Mouse (Mus musculus) right cerebral cortex, adult 2 months (tissue): ENCODE data around the gene Fam169a.

Experiments used
- DNase-seq, 2 experiments: peaks; one replicate each; pipeline ENCODE4 v3.0.0; 2021 to 2022; ENCODE audit warnings: low spot score in 2 of 2

Gene Fam169a

DNA sequence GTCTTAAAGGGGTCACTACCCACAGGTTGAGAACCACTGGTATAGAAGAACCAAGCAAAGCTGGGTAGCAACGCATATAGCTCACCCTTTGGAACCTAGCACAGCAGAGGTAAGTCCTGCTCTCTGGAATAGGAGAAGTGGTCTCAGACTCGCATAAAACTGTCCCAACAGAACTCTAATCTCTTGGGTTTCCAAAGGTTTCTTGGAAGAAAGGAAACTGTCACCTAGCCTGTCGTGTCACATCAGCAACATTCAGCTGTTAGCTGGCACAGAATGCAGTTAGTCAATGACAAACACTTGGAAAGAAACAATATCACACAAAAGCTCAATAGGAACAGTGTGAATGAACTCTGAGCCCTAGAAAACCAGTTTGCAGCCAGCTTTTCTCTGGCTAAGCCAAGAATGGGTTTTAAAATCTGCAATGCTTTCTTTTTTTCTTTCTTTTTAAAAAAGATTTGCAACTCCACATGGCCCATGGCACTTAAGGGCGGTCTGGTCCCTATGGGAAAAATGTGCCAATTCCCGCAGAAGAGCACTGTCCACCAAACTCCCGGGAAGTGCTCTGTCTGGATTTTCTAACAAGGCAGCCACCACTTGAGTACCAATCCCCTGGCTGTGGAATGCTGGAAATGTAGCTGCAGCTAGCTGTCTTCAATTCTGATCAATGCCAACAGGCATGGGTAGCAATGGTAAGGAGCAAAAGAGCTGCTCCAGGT, 113.2 kb downstream of the Fam169a start:
- no peak for DNase-seq
